In genomic region chr11:30672719-30673118, GRCm38 (mm10) we compare ENCODE assay signal across 10 mouse cellular contexts. TPM values are rescaled to one million over a fixed set of nuclear protein-coding genes. Genes with fewer than 3 reads are reported as not detected.
DNase-seq lines count a peak whose midpoint lies in the region; ATAC-seq and TF ChIP-seq lines count a peak whose summit lies in the region.
"Had no signal": no experiment of that assay in that cellular context is flagged by ENCODE, and none has a peak within 500 bp of the region (broad histone marks: within the 10 kb centered on the region; RNA-seq: fewer than 3 reads in every experiment).

No protein-coding gene starts in this region.

- no peaks in the 10 kb centered on the region for H3K4me1 ChIP-seq in kidney, adult 2 months (ENCODE audit: control insufficient read depth, insufficient read depth, low read length)
- H3K4me1 ChIP-seq in midbrain, embryonic 14.5 days (ENCODE audit: control insufficient read depth, insufficient read depth, low read length), result no peaks in the 10 kb centered on the region
- H3K4me1 ChIP-seq: neural tube, embryonic 13.5 days had no signal

- H3K9ac ChIP-seq in midbrain, embryonic 14.5 days (replicated peaks; ENCODE audit: low read length), result no peak overlapping the region
- H3K9ac ChIP-seq: neural tube, embryonic 13.5 days had no signal

- intact Hi-C loops in heart, postnatal 14 days (cut with DNase I), result loop anchor here (10.0 kb wide), 1 partner anchor 942 kb away; no protein-coding TSS in a partner anchor

- H3K27ac ChIP-seq in kidney, adult 2 months (ENCODE audit: insufficient read depth, low read depth, low read length), result no peak overlapping the region
- no peak overlapping the region for H3K27ac ChIP-seq in midbrain, embryonic 14.5 days (replicated peaks; ENCODE audit: low read depth, low read length)
- H3K27ac ChIP-seq: neural tube, embryonic 13.5 days had no signal

- H3K27me3 ChIP-seq in kidney, adult 2 months (replicated peaks; ENCODE audit: control insufficient read depth, insufficient read depth, low read length), result no peaks in the 10 kb centered on the region
- H3K27me3 ChIP-seq in midbrain, embryonic 14.5 days (ENCODE audit: control insufficient read depth, insufficient read depth, low read length), result no peaks in the 10 kb centered on the region
- H3K27me3 ChIP-seq: neural tube, embryonic 13.5 days had no signal

- no peak for TF ChIP-seq POLR2A in kidney, adult 2 months (IDR thresholded peaks at IDR 0.05; ENCODE audit: low read depth, low read length)

- peak; percentile 31 for DNase-seq in kidney, adult 2 months
- no peak for DNase-seq in kidney, postnatal 10 days
- peak; percentile 88 for DNase-seq in 3T3-L1 (ENCODE audit: low read depth, low spot score)
- peak; percentile 77 for DNase-seq in Muller cell, postnatal 12 days (ENCODE audit: inconsistent ontology term)
- DNase-seq in heart, postnatal 14 days, result peak; percentile 32 to 70
- no peak for DNase-seq in midbrain, embryonic 14.5 days
- no peak for DNase-seq in kidney, adult 8-10 months
- DNase-seq: cerebellum, postnatal 25 days; right cerebral cortex, postnatal 25 days had no signal

- TF ChIP-seq CTCF in kidney, adult 2 months (conservative IDR thresholded peaks at IDR 0.05; ENCODE audit: insufficient read depth, insufficient read length, low read depth, low read length), result no peak

- no peaks in the 10 kb centered on the region for H3K9me3 ChIP-seq in midbrain, embryonic 14.5 days (ENCODE audit: control insufficient read depth, low read length)
- H3K9me3 ChIP-seq: neural tube, embryonic 13.5 days had no signal

- H3K4me3 ChIP-seq in kidney, adult 2 months (ENCODE audit: insufficient read depth, low read depth, low read length), result no peak overlapping the region
- H3K4me3 ChIP-seq in midbrain, embryonic 14.5 days (replicated peaks; ENCODE audit: low read depth, low read length), result no peak overlapping the region
- H3K4me3 ChIP-seq: neural tube, embryonic 13.5 days had no signal

- H3K4me2 ChIP-seq in midbrain, embryonic 14.5 days (ENCODE audit: low read length), result no peak overlapping the region
- H3K4me2 ChIP-seq: neural tube, embryonic 13.5 days had no signal

- 39% methylated on average over 1 of the region's 1 CpGs for WGBS in kidney, adult 2 months
- WGBS in midbrain, embryonic 14.5 days, result 41% methylated on average over 1 of the region's 1 CpGs

- no peak for ATAC-seq in midbrain, embryonic 14.5 days (ENCODE audit: low FRiP score, low TSS enrichment)

- no peaks in the 10 kb centered on the region for H3K36me3 ChIP-seq in kidney, adult 2 months (ENCODE audit: control insufficient read depth, insufficient read depth, low read length)
- H3K36me3 ChIP-seq in midbrain, embryonic 14.5 days (ENCODE audit: control insufficient read depth, insufficient read depth, low read length), result no peaks in the 10 kb centered on the region
- H3K36me3 ChIP-seq: neural tube, embryonic 13.5 days had no signal

RNA-seq across cellular contexts. Expression of gene Acyp2, which starts 23.3 kb away (rescaled TPM):
- polyA plus RNA-seq in kidney, adult 2 months (2012; rRNA removed), result 20.8 and 29.1 TPM in 2 replicates
- 10 to 100 TPM; 62.3 to 66.1 TPM for total RNA-seq in heart, postnatal 14 days (2021)
- polyA plus RNA-seq in midbrain, embryonic 14.5 days (2014; fragmentation: Nextera tagmentation; extraction: Ambion mirVana), result 17.4 and 21.8 TPM in 2 replicates

Comparison
In these comparisons a context has a peak if more than half of its experiments do, and no peak if none do; other contexts are left out.
1. DNase-seq: peak in kidney, adult 2 months (single experiment), 3T3-L1 (single experiment), Muller cell, postnatal 12 days (single experiment) and heart, postnatal 14 days (2 of 2); none in kidney, postnatal 10 days (single experiment), midbrain, embryonic 14.5 days (single experiment) and kidney, adult 8-10 months (0 of 2).